Mouse (Mus musculus) MEL (cell line): ENCODE measurements at regions not wholly inside any gene's neighbourhood (a gene's known extent, or its start where the extent isn't known, plus 50 kb on each side); places are given as distances from the start of the nearest gene placed in this dataset.

Experiments used
- DNase-seq: peaks from one replicate; pipeline ENCODE4 v3.0.0; 2011; ENCODE audit warnings: low read depth, low spot score
- H3K27ac ChIP-seq: 2 replicates; pipeline ENCODE4 v1.5.1; 2012; ENCODE audit warnings: low read depth, mild to moderate bottlenecking, control low read depth, low read length, moderate library complexity; ENCODE audit not compliant: control insufficient read depth
- H3K27me3 ChIP-seq, 2 experiments: fragments of 150-350 bp in 1 of 2; sonication (generic) in 1 of 2; 2 replicates each; pipeline ENCODE4 v1.6.1; 2012; ENCODE audit warnings: low read length in 2 of 2, mild to moderate bottlenecking in 2 of 2, improper control_type of control experiment in 1 of 2, moderate library complexity in 1 of 2; ENCODE audit not compliant: insufficient read depth in 2 of 2, control insufficient read depth in 1 of 2
- H3K36me3 ChIP-seq, 2 experiments: 2 replicates each; pipeline ENCODE4 v1.6.1; 2012 to 2014; ENCODE audit warnings: low read length in 2 of 2, improper control_type of control experiment in 1 of 2, inconsistent platforms in 1 of 2, mild to moderate bottlenecking in 1 of 2; ENCODE audit not compliant: insufficient read depth in 2 of 2, control insufficient read depth in 1 of 2
- H3K4me1 ChIP-seq, 2 experiments: fragments of 150-350 bp in 1 of 2; sonication (generic) in 1 of 2; 2 replicates each; pipeline ENCODE4 v1.6.1; 2012; ENCODE audit warnings: low read length in 2 of 2, improper control_type of control experiment in 1 of 2, mild to moderate bottlenecking in 1 of 2; ENCODE audit not compliant: insufficient read depth in 2 of 2, control insufficient read depth in 1 of 2
- H3K4me3 ChIP-seq, 2 experiments: fragments of 150-350 bp in 1 of 2; sonication (generic) in 1 of 2; 2 replicates each; pipeline ENCODE4 v1.5.1; 2012; ENCODE audit warnings: low read depth in 2 of 2, low read length in 2 of 2, mild to moderate bottlenecking in 2 of 2, moderate library complexity in 2 of 2, control low read depth in 1 of 2, improper control_type of control experiment in 1 of 2; ENCODE audit not compliant: control insufficient read depth in 1 of 2, insufficient read depth in 1 of 2
- H3K79me2 ChIP-seq: 2 replicates; pipeline ENCODE4 v1.6.1; 2012; ENCODE audit warnings: mild to moderate bottlenecking, low read length, moderate library complexity; ENCODE audit not compliant: control insufficient read depth, poor library complexity, insufficient read depth
- H3K9ac ChIP-seq: 2 replicates; pipeline ENCODE4 v1.6.1; 2012; ENCODE audit warnings: low read depth, mild to moderate bottlenecking, control low read depth, low read length, moderate library complexity; ENCODE audit not compliant: control insufficient read depth, poor library complexity, severe bottlenecking
- H3K9me3 ChIP-seq: fragments of 150-350 bp; sonication (generic); replicated peaks from 2 replicates; pipeline ENCODE4 v1.6.1; 2012; ENCODE audit warnings: mild to moderate bottlenecking, low read length, improper control_type of control experiment, moderate library complexity; ENCODE audit not compliant: insufficient read depth
- EP300 ChIP-seq, 2 experiments: IDR thresholded peaks; 2 replicates each; pipeline ENCODE4 v1.6.1; 2011; ENCODE audit warnings: improper control_type of control experiment in 2 of 2, low read length in 2 of 2, low read depth in 1 of 2, mild to moderate bottlenecking in 1 of 2
- GATA1 ChIP-seq: IDR thresholded peaks from 2 replicates; pipeline ENCODE4 v1.6.1; 2011; ENCODE audit warnings: low read depth, low read length, improper control_type of control experiment
- MEF2A ChIP-seq: IDR thresholded peaks from 2 replicates; pipeline ENCODE4 v1.6.1; 2014; ENCODE audit warnings: low read depth, mild to moderate bottlenecking, inconsistent platforms, low read length, improper control_type of control experiment; ENCODE audit not compliant: poor library complexity, insufficient replicate concordance, severe bottlenecking; ENCODE audit errors: extremely low read depth
- MYB ChIP-seq: IDR thresholded peaks from 2 replicates; pipeline ENCODE4 v1.6.1; 2011; ENCODE audit warnings: mild to moderate bottlenecking, low read depth, low read length, improper control_type of control experiment
- SMC3 ChIP-seq: IDR thresholded peaks from 2 replicates; pipeline ENCODE4 v1.6.1; 2011; ENCODE audit warnings: low read depth, low read length, improper control_type of control experiment
- TBP ChIP-seq: IDR thresholded peaks from 2 replicates; pipeline ENCODE4 v1.8.0; 2011; ENCODE audit warnings: low read depth, low read length, improper control_type of control experiment
- TCF12 ChIP-seq: IDR thresholded peaks from 2 replicates; pipeline ENCODE4 v1.6.1; 2014; ENCODE audit warnings: low read depth, mild to moderate bottlenecking, inconsistent platforms, low read length, improper control_type of control experiment, moderate library complexity
- USF1 ChIP-seq: IDR thresholded peaks from 2 replicates; pipeline ENCODE4 v1.6.1; 2014; ENCODE audit warnings: low read depth, mild to moderate bottlenecking, inconsistent platforms, low read length, improper control_type of control experiment, moderate library complexity
- USF2 ChIP-seq, 2 experiments: IDR thresholded peaks; 2 replicates each; pipeline ENCODE4 v1.6.1; 2011 to 2012; ENCODE audit warnings: improper control_type of control experiment in 2 of 2, low read length in 2 of 2, borderline replicate concordance in 1 of 2, inconsistent platforms in 1 of 2, low read depth in 1 of 2, mild to moderate bottlenecking in 1 of 2; ENCODE audit not compliant: insufficient read depth in 1 of 2
- ZNF384 ChIP-seq: IDR thresholded peaks from 2 replicates; pipeline ENCODE4 v1.6.1; 2012; ENCODE audit warnings: low read depth, mild to moderate bottlenecking, inconsistent platforms, low read length, improper control_type of control experiment

DNA sequence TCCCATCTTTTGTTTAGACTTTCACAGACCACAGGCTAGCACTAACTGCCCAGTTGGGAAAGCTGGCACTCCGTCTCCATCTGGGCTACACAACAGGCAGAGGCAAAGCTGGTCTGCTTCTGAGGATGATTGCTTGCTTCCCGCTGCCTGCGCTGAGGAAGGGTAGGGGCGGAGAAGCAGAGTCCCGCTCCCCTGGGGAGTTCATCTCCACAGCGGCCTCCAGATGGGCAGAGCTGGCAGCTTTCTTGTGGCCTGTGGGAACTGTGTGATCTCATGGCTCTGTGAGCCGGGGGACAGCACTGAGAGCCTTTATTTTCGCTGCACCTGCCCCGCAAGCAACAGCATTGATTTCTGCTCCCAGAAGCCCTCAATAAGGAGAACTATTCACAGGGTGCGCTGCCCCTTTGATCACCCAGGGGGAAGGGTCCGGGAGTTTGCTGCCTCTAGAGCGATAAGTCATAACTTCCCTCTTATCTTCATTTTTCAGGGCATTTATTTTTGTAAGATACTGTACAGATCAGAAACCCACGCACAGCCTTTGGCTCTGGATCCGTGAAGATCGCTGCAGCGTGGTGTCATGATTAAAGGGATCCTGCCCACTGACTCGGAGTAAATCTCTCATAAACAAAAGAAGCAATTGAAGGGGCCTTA lies 155.7 kb downstream of the Gm9376 start:
- no peaks in the 10 kb centered on the region for H3K36me3 ChIP-seq
- no peak overlapping the region for H3K27ac ChIP-seq
- H3K4me1 ChIP-seq: 0 out of 4 replicates have a peak, but pooled peaks cover 0 to 3% of the 10 kb centered on the region in 2 experiments
- H3K9ac ChIP-seq: no peak overlapping the region
- peak overlapping the region; percentile 28 to 36 for H3K4me3 ChIP-seq
- no peaks in the 10 kb centered on the region for H3K27me3 ChIP-seq
- H3K79me2 ChIP-seq: no peaks in the 10 kb centered on the region
- H3K9me3 ChIP-seq: no peaks in the 10 kb centered on the region
- TF ChIP-seq TCF12 (0 out of 2 replicates have a peak, but pooled peaks have one; percentile 17), TBP (no peak), MYB (no peak), MEF2A (no peak), GATA1 (0 out of 2 replicates have a peak, but pooled peaks have one; percentile 20)
- peak; percentile 27 for DNase-seq

- peak; percentile 54 for DNase-seq
- Histone ChIP-seq H3K27me3 (no peaks in the 10 kb centered on the region), H3K4me1 (0 out of 4 replicates have a peak, but pooled peaks cover 0 to 3% of the 10 kb centered on the region in 2 experiments), H3K79me2 (no peaks in the 10 kb centered on the region), H3K9ac (no peak overlapping the region), H3K4me3 (no peak overlapping the region), H3K27ac (no peak overlapping the region), H3K9me3 (no peaks in the 10 kb centered on the region), H3K36me3 (no peaks in the 10 kb centered on the region)
- TF ChIP-seq ZNF384 (peak; percentile 83), EP300 (IDR thresholded peaks at IDR 0.05; ENCODE audit: low read depth in 1 of 2, low read length in 2 of 2) (no peak)
Measured at GRCm38 (mm10) chr14:118423269-118423668, 156.5 kb downstream of the Gm9376 start.

DNA sequence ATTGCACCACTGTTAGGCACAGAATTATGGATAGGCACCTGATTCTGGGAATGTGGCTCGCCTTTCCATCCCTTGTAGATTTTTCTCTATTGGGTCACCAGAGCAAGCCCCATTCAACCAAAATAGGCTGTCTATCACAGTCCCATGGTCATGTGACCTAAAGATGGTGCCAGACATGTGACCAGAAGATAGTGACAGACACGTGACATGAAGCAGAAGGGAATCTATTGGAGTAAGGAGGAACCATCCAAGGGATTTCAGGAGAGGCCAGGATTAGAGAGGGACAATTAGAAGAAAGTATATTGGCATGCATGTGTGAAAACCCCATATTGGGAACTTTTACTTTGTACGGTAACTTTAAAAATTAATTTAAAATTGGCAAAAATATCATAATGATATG lies 159.8 kb downstream of the Gm9376 start:
- Histone ChIP-seq H3K36me3 (no peaks in the 10 kb centered on the region), H3K4me1 (0 out of 4 replicates have a peak, but pooled peaks cover 0 to 3% of the 10 kb centered on the region in 2 experiments), H3K27me3 (no peaks in the 10 kb centered on the region), H3K9ac (no peak overlapping the region), H3K27ac (no peak overlapping the region), H3K79me2 (no peaks in the 10 kb centered on the region), H3K9me3 (no peaks in the 10 kb centered on the region), H3K4me3 (no peak overlapping the region)
- DNase-seq: no peak
- TF ChIP-seq SMC3 (no peak), MYB (no peak), USF2 (IDR thresholded peaks at IDR 0.05; ENCODE audit: borderline replicate concordance in 1 of 2, insufficient read depth in 1 of 2, low read depth in 1 of 2, low read length in 2 of 2) (peak in 1 of 2 experiments; percentile 38; a peak in 1 of 4 replicates), USF1 (peak; percentile 66)
